Mouse (Mus musculus) lung, postnatal 0 days (tissue): ENCODE data around the gene Ly6g6d. TPM values are rescaled to one million over a fixed set of nuclear protein-coding genes. Genes with fewer than 3 reads are reported as not detected.

ENCODE experiments used
- ATAC-seq: fragments of 200-750 bp; cut with Nextera tagmentation; 2 replicates; pipeline ENCODE4 v1.8.0; 2017; ENCODE audit warnings: moderate library complexity
- DNase-seq: peaks from one replicate; pipeline ENCODE4 v3.0.0-alpha.2; 2016; ENCODE audit warnings: low spot score
- H3K27ac ChIP-seq: fragments of 300-500 bp; sonication (generic); 2 replicates; pipeline ENCODE4 v1.5.1; 2014; ENCODE audit warnings: antibody characterized with exemption, mild to moderate bottlenecking, low read length, mixed read lengths
- H3K27me3 ChIP-seq: fragments of 300-500 bp; sonication (generic); replicated peaks from 2 replicates; pipeline ENCODE4 v1.6.1; 2014; ENCODE audit warnings: low read length, mixed read lengths; ENCODE audit not compliant: insufficient read depth
- H3K36me3 ChIP-seq: fragments of 300-500 bp; sonication (generic); 2 replicates; pipeline ENCODE4 v1.6.1; 2014; ENCODE audit warnings: low read length, mixed read lengths; ENCODE audit not compliant: insufficient read depth
- H3K4me1 ChIP-seq: fragments of 300-500 bp; sonication (generic); 2 replicates; pipeline ENCODE4 v1.6.1; 2014; ENCODE audit warnings: antibody characterized with exemption, low read depth, low read length, mixed read lengths; ENCODE audit not compliant: insufficient read depth
- H3K4me2 ChIP-seq: fragments of 300-500 bp; sonication (generic); replicated peaks from 2 replicates; pipeline ENCODE4 v1.6.1; 2014; ENCODE audit warnings: low read depth, mild to moderate bottlenecking, low read length, moderate library complexity, mixed read lengths
- H3K4me3 ChIP-seq: fragments of 300-500 bp; sonication (generic); 2 replicates; pipeline ENCODE4 v1.5.1; 2014; ENCODE audit warnings: low read depth, low read length
- H3K9ac ChIP-seq: fragments of 300-500 bp; sonication (generic); replicated peaks from 2 replicates; pipeline ENCODE4 v1.6.1; 2014; ENCODE audit warnings: low read depth, mild to moderate bottlenecking
- H3K9me3 ChIP-seq: fragments of 300-500 bp; sonication (generic); 2 replicates; pipeline ENCODE4 v1.6.1; 2016; ENCODE audit warnings: low read length, mixed read lengths
- CTCF ChIP-seq: IDR thresholded peaks from 2 replicates; pipeline ENCODE4 v1.5.1; 2016; ENCODE audit warnings: antibody characterized with exemption, mild to moderate bottlenecking
- EP300 ChIP-seq: IDR thresholded peaks from 2 replicates; pipeline ENCODE4 v1.6.1; 2016; ENCODE audit warnings: antibody characterized with exemption, mild to moderate bottlenecking, control low read depth
- WGBS: fragments of 180-500 bp; shearing (Covaris S2); extraction: QIAGEN DNeasy Blood & Tissue Kit; methylation state at CpG from one replicate; pipeline ENCODE4 v1.1.7; 2014; 5-methylcytosine and 5-hydroxymethylcytosine counted together
- polyA plus RNA-seq: library from polyadenylated mRNA; unstranded; fragments of >200 nt; fragmentation: Nextera tagmentation; extraction: Ambion mirVana; gene quantifications from 2 replicates; pipeline ENCODE4 v1.2.1, GENCODE M21; 2015

Gene Ly6g6d
- polyA plus RNA-seq, 1 experiment from 2014 or later: 14.7 TPM

DNA sequence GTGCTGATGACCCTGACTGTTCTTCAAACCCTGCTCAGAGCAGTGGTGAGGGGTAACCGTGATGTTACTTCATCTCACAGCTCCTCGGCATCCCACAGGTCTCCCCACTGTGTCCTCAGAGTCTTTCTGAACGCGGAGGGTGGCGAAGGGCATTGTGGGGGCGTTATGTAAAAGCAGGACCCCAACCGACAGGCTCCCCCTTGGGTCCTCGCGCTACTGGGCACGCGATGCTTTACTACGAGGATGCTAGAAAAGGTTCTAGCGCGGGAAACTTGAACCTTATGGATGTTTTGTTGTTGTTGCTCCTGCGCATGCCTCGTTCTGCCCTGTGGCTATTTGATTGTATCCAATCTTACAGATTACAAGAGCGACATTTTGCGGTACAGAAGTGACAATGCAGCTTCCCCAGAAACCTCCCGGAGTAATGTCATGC is 44.0 kb upstream of the Ly6g6d start, which contains the start of gene Csnk2b:
Csnk2b (minus strand) TSS at position 183 of the 433 bp plus-strand sequence.
- peak within 1 kb of the TSS; percentile 95 for H3K27ac ChIP-seq
- peak; percentile 60 for TF ChIP-seq CTCF
- TF ChIP-seq EP300: no peak
- H3K36me3 ChIP-seq: peaks cover 4% of the 10 kb centered on the region; the same call in 1 of the 2 replicates
- DNase-seq (peak; percentile 83), ATAC-seq (no peak; the same call in 1 of the 2 replicates)
- no peaks in the 10 kb centered on the region for H3K9me3 ChIP-seq
- no peaks in the 10 kb centered on the region for H3K27me3 ChIP-seq
- WGBS: under 1% methylated on average over 19 of the region's 19 CpGs
- H3K4me3 ChIP-seq: peak within 1 kb of the TSS; percentile 84
- peaks cover 9% of the 10 kb centered on the region for H3K4me1 ChIP-seq
- peak within 1 kb of the TSS; percentile 93 for H3K4me2 ChIP-seq
- peak within 1 kb of the TSS; percentile 94 for H3K9ac ChIP-seq

DNA sequence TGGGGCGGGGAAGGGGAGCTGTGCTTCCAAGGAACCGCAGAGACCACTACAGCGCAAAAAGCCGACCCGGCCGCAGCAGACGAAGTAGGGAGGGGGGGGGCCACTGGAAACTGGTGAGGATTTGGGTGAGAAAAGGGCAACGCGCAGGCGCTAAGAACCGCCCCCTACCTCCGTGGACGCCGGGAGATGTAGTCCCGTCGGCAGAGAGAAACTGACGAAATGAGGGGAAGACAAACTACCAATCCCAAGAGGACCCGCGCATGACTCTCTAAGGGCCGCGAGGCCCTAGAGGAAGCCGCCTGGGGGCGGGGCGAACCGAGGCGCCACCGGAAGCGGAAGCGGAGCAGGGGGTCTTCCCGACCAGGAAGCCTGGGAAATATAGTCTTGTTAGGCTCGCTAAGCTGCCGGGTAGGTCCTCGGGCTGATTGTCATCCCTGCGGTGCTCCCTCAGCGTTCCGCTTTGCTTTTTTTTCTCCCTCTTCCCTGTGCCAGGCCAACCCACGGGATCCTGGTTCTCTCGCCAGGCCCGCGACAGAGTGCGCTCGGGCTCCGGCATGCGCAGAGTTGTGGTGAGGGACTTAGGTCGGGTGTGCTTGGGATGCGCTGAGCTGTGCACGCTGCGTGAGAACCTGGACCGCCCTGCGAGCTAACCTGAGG is 43.4 kb upstream of the Ly6g6d start, which contains the start of gene Gpank1:
Gpank1 (plus strand) TSS at position 313 of the 657 bp plus-strand sequence.
- Histone ChIP-seq H3K27ac (peak within 1 kb of the TSS; percentile 95), H3K4me2 (peak within 1 kb of the TSS; percentile 93), H3K4me3 (peak within 1 kb of the TSS; percentile 84), H3K9me3 (no peaks in the 10 kb centered on the region), H3K9ac (peak within 1 kb of the TSS; percentile 94), H3K4me1 (peaks cover 8% of the 10 kb centered on the region), H3K27me3 (no peaks in the 10 kb centered on the region), H3K36me3 (peaks cover 4% of the 10 kb centered on the region; the same call in 1 of the 2 replicates)
- DNase-seq (peak; percentile 100), ATAC-seq (peak; percentile 97)
- TF ChIP-seq CTCF: peak; percentile 13; the same call in 1 of the 2 replicates
- peak; percentile 64 for TF ChIP-seq EP300
- under 1% methylated on average over 50 of the region's 50 CpGs for WGBS

DNA sequence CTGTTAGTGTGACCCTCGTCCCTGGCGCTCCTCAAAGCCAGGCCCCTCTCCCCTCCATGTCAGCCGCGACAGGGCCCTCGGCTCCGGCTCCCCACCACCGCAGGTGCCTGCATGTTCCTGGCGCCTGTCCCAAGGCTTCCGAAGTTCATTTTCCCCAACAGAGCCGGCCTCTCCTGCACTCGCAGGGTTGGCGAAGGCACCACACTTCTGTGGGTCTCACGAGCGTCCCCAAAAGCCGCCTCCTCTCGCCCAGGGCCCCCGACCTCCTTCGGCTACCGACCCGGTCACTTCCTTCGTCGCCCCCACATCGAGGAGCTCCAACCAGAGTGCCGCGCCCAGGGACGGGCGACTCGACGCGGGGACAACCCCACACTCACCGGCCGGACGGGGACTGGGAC is 42.9 kb upstream of the Ly6g6d start:
- H3K9ac ChIP-seq: peak overlapping the region; percentile 94
- TF ChIP-seq CTCF: no peak
- TF ChIP-seq EP300: no peak
- peak overlapping the region; percentile 84 for H3K4me3 ChIP-seq
- peak overlapping the region; percentile 73 for H3K27ac ChIP-seq
- DNase-seq (peak; percentile 45), ATAC-seq (peak; percentile 2)
- WGBS: 0% methylated on average over 33 of the region's 33 CpGs
- peak overlapping the region; percentile 84 for H3K4me2 ChIP-seq
- no peaks in the 10 kb centered on the region for H3K27me3 ChIP-seq
- H3K4me1 ChIP-seq: peaks cover 8% of the 10 kb centered on the region
- peaks cover 4% of the 10 kb centered on the region; the same call in 1 of the 2 replicates for H3K36me3 ChIP-seq
- no peaks in the 10 kb centered on the region for H3K9me3 ChIP-seq

DNA sequence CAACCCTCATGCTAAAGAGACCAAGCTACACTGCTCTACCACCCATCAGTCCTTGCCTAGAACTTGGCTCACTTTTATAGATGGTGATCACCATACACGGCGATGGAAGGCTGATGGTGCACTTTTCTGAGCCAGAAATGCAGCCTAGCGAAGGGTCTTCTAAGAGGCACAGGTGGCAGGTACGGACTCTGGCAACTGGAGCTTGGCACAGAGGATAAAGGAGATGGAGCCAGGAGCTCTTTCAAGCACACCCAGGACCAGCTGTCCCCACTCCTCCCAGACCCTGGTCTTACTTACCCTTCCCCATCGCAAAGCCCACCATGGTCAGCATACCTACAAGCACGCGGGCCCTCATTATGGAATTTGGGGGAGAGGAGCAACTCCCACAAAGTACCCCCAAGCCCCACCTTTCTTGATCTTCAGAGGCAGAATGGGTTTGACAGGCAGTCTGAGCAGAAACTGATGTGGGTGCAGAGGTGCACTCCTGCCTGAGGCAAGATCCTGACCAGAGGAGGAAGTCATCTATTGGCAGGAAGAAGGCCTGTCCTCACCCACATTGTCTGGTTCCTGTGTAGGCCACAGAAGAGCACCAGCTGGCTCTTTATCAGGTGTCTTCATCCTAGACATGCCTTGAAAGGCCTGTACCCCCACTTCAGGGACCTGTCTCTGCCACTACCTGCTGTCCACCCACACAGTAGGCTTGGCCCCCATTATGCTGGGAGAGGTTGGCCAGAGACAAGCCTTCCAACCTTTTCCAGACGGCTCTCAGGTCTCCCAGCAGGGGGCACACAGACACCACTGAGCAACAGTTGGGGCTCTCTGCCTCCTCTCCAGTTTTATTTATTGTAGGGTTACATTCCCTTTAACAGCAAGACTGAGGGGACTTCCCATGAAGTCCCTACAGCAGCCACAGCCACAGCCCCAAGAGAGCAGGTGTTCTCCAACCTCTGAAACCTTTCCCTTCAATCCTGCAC is 37.5 kb upstream of the Ly6g6d start, which contains the start of gene Ly6g5b:
Ly6g5b (minus strand) TSS at position 383 of the 974 bp plus-strand sequence.
- peak; percentile 56 for DNase-seq
- Histone ChIP-seq H3K4me3 (no peak within 1 kb of the TSS), H3K4me2 (no peak within 1 kb of the TSS), H3K36me3 (peaks cover 8% of the 10 kb centered on the region; the same call in 1 of the 2 replicates), H3K9ac (no peak within 1 kb of the TSS), H3K27ac (no peak within 1 kb of the TSS), H3K9me3 (no peaks in the 10 kb centered on the region), H3K4me1 (peaks cover 3% of the 10 kb centered on the region; the same call in 1 of the 2 replicates), H3K27me3 (no peaks in the 10 kb centered on the region)
- ATAC-seq: no peak
- TF ChIP-seq EP300: no peak
- peak; percentile 65 for TF ChIP-seq CTCF
- 83% methylated on average over 8 of the region's 8 CpGs for WGBS

DNA sequence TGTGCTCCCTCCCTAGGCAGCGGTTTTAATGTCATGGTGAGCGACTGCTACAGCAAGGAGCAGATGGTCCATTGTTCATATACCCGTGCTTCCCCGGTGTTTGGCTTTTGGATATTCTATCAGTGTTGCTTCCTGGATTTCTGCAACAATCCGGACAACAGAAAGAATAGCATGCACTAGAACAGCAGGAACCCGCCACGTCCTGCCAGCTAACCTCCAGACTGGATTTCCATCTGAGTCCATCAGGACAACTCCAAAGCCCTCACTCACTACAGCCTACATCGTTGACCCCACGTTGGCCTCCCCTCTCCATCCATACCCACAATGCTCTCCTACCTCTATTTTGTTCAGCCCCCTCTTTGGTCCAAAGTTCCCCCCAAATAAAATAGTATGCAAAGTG is 33.9 kb upstream of the Ly6g6d start:
- peaks cover 4% of the 10 kb centered on the region; the same call in 1 of the 2 replicates for H3K36me3 ChIP-seq
- H3K27ac ChIP-seq: peak overlapping the region; percentile 15; the same call in 1 of the 2 replicates
- no peaks in the 10 kb centered on the region for H3K4me1 ChIP-seq
- H3K27me3 ChIP-seq: no peaks in the 10 kb centered on the region
- H3K4me2 ChIP-seq: no peak overlapping the region
- ATAC-seq (0 out of 2 replicates have a peak, but pooled peaks have one; percentile 12), DNase-seq (peak; percentile 25)
- WGBS: 61% methylated on average over 9 of the region's 9 CpGs
- H3K9ac ChIP-seq: no peak overlapping the region
- no peak overlapping the region for H3K4me3 ChIP-seq
- H3K9me3 ChIP-seq: no peaks in the 10 kb centered on the region
- TF ChIP-seq EP300: no peak
- no peak for TF ChIP-seq CTCF
